In genomic region chr3:62278279-62278678, GRCm38 (mm10) we compare ENCODE assay signal across 30 mouse cellular contexts. TPM values are rescaled to one million over a fixed set of nuclear protein-coding genes. Genes with fewer than 3 reads are reported as not detected.
"Had no signal": no experiment of that assay in that cellular context is flagged by ENCODE, and none has a peak within 500 bp of the region (broad histone marks: within the 10 kb centered on the region; RNA-seq: fewer than 3 reads in every experiment).

No protein-coding gene starts in this region.

- H3K9me3 ChIP-seq: heart, embryonic 13.5 days; heart, embryonic 15.5 days; hindbrain, embryonic 13.5 days; hindbrain, embryonic 15.5 days; intestine, embryonic 15.5 days; limb, embryonic 10.5 days; limb, embryonic 12.5 days; liver, embryonic 13.5 days; liver, embryonic 15.5 days had no signal

- H3K27me3 ChIP-seq: heart, embryonic 13.5 days; heart, embryonic 15.5 days; hindbrain, embryonic 13.5 days; hindbrain, embryonic 15.5 days; intestine, embryonic 15.5 days; limb, embryonic 12.5 days; liver, embryonic 13.5 days; liver, embryonic 15.5 days had no signal

- DNase-seq: gastrocnemius, adult 2 months; gastrocnemius, postnatal 10 days; gastrocnemius, postnatal 25 days; heart, adult 18-20 months; heart, postnatal 14 days; heart, postnatal 36 days; kidney, adult 18-20 months; kidney, adult 8-10 months; kidney, postnatal 10 days; kidney, postnatal 25 days; kidney, postnatal 4 days; liver; liver, embryonic 13.5 days; liver, postnatal 0 days had no signal

- H3K27ac ChIP-seq: gastrocnemius, adult 2 months; heart, embryonic 13.5 days; heart, embryonic 15.5 days; hindbrain, embryonic 13.5 days; hindbrain, embryonic 15.5 days; intestine, embryonic 15.5 days; layer of hippocampus, adult 2 months; left cerebral cortex, adult 2 months; limb, embryonic 10.5 days; limb, embryonic 12.5 days; liver, embryonic 13.5 days; liver, embryonic 15.5 days had no signal

- H3K9ac ChIP-seq: heart, embryonic 13.5 days; heart, embryonic 15.5 days; hindbrain, embryonic 13.5 days; hindbrain, embryonic 15.5 days; intestine, embryonic 15.5 days; limb, embryonic 12.5 days; liver, embryonic 13.5 days; liver, embryonic 15.5 days; liver, postnatal 0 days had no signal

- H3K36me3 ChIP-seq: heart, embryonic 13.5 days; heart, embryonic 15.5 days; hindbrain, embryonic 13.5 days; hindbrain, embryonic 15.5 days; intestine, embryonic 15.5 days; limb, embryonic 10.5 days; limb, embryonic 12.5 days; liver, embryonic 13.5 days; liver, embryonic 15.5 days had no signal

- H3K4me1 ChIP-seq: heart, embryonic 13.5 days; heart, embryonic 15.5 days; hindbrain, embryonic 13.5 days; hindbrain, embryonic 15.5 days; intestine, embryonic 15.5 days; limb, embryonic 10.5 days; limb, embryonic 12.5 days; liver, embryonic 13.5 days; liver, embryonic 15.5 days had no signal

- ATAC-seq: inflammation-experienced regulatory T-cells, adult 6 months; intestine, embryonic 15.5 days; intestine, postnatal 0 days; liver, postnatal 0 days had no signal

- H3K4me2 ChIP-seq: heart, embryonic 11.5 days; heart, embryonic 13.5 days; heart, embryonic 15.5 days; hindbrain, embryonic 13.5 days; hindbrain, embryonic 15.5 days; intestine, embryonic 15.5 days; limb, embryonic 12.5 days; liver, embryonic 11.5 days; liver, embryonic 13.5 days; liver, embryonic 15.5 days had no signal

- H3K4me3 ChIP-seq: gastrocnemius, adult 2 months; heart, embryonic 13.5 days; heart, embryonic 15.5 days; hindbrain, embryonic 13.5 days; hindbrain, embryonic 15.5 days; intestine, embryonic 15.5 days; layer of hippocampus, adult 2 months; left cerebral cortex, adult 2 months; limb, embryonic 10.5 days; limb, embryonic 12.5 days; liver, embryonic 13.5 days; liver, embryonic 15.5 days had no signal

RNA-seq across cellular contexts. Expression of gene Arhgef26, which starts 59.9 kb away (rescaled TPM):
- total RNA-seq: granulocyte monocyte progenitor cell, adult 5-6 weeks; hematopoietic stem cell, adult 5-6 weeks had no signal
